Mouse (Mus musculus): ENCODE data around the gene Gpbp1. TPM values are rescaled to one million over a fixed set of nuclear protein-coding genes. Genes with fewer than 3 reads are reported as not detected.

The Gpbp1 gene
- polyA plus RNA-seq, 1 experiment, result 53.0 TPM

DNA sequence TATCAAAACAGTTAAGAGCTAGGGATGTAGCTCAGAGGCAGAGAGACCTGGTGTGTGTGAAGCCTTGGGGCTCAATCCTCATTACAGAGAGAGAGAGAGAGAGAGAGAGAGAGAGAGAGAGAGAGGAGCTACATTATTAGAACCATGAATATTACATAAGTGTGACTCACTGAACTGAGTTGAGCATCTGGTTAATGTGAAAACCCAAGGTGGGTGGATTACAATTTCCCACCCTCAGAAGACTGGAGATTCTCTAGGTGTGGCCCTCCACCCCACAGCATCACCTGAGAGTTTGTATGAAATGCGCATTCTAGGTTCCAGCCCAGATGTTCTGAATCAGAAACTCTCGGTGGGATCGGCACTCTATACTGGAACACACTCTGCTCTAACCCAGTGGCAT lies 84.0 kb downstream of the Gpbp1 start:
- DNase-seq, result no peak
- Histone ChIP-seq H3K4me3 (replicated peaks; ENCODE audit: insufficient read depth, low read depth, low read length) (no peak overlapping the region), H3K27me3 (ENCODE audit: control insufficient read depth, insufficient read depth, low read length) (no peaks in the 10 kb centered on the region), H3K27ac (ENCODE audit: insufficient read depth, low read length) (no peak overlapping the region), H3K4me1 (ENCODE audit: control insufficient read depth, insufficient read depth, low read length) (no peaks in the 10 kb centered on the region)
- TF ChIP-seq CTCF (IDR thresholded peaks at IDR 0.05; ENCODE audit: borderline replicate concordance, insufficient read depth, low read depth, low read length), result no peak
- TF ChIP-seq POLR2A (IDR thresholded peaks at IDR 0.05; ENCODE audit: borderline replicate concordance, insufficient read depth, low read length), result no peak
- WGBS, result 92% methylated on average over 3 of the region's 3 CpGs

DNA sequence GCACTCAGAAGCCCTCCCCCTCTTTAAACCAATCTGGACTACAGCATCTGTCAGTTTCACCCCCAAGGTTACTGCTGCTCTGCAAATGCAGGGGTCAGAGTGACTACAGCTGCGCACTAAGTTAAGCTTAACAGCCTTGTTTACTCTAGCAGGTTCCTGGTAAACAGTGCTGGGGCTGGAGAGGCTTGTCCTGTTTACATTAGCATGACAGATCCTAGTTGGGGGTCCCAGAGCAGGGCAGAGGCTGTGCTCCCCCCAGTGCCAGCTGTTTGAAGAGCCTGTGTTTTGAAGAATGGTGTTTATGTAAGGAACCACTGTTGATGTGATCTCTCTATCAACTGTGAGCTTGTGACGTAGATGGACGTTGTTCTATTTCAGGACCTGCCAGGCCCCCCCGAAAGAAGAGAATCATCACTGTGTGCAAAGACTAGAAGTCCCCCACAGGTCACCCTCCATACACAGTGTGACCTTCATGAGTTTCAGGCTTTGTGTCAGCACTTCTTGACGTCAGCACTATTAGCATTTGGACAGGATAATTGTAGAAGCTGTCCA lies 92.2 kb downstream of the Gpbp1 start:
- WGBS, result 53% methylated on average over 5 of the region's 5 CpGs
- TF ChIP-seq CTCF (IDR thresholded peaks at IDR 0.05; ENCODE audit: borderline replicate concordance, insufficient read depth, low read depth, low read length), result no peak
- TF ChIP-seq POLR2A (IDR thresholded peaks at IDR 0.05; ENCODE audit: borderline replicate concordance, insufficient read depth, low read length), result no peak
- H3K27me3 ChIP-seq (ENCODE audit: control insufficient read depth, insufficient read depth, low read length), result no peaks in the 10 kb centered on the region
- H3K4me3 ChIP-seq (replicated peaks; ENCODE audit: insufficient read depth, low read depth, low read length), result no peak overlapping the region
- DNase-seq, result no peak
- no peaks in the 10 kb centered on the region for H3K4me1 ChIP-seq (ENCODE audit: control insufficient read depth, insufficient read depth, low read length)
- no peak overlapping the region for H3K27ac ChIP-seq (ENCODE audit: insufficient read depth, low read length)

DNA sequence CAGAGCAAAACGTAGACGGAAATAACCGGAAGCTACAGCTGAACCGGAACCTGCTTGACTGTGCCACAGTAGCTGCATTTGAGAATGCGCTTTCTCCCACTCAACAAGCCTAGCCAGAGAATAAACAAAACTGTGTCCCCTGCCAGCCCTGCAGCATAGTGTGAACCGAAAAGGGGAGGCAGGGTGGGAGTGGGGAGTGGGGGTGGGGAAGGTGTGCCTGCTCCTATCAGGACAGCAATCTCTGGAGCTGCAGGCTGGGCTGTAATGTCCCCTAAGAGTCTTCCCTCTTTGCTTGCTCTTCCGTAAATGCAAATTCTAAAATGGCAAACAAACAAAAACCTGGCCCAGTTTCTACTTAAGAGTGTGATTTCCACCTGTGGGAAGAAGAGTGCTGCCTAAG lies 92.8 kb downstream of the Gpbp1 start:
- no peak overlapping the region for H3K27ac ChIP-seq (ENCODE audit: insufficient read depth, low read length)
- TF ChIP-seq POLR2A (IDR thresholded peaks at IDR 0.05; ENCODE audit: borderline replicate concordance, insufficient read depth, low read length), result no peak
- no peaks in the 10 kb centered on the region for H3K4me1 ChIP-seq (ENCODE audit: control insufficient read depth, insufficient read depth, low read length)
- 69% methylated on average over 7 of the region's 7 CpGs for WGBS
- DNase-seq, result no peak
- H3K27me3 ChIP-seq (ENCODE audit: control insufficient read depth, insufficient read depth, low read length), result no peaks in the 10 kb centered on the region
- no peak overlapping the region for H3K4me3 ChIP-seq (replicated peaks; ENCODE audit: insufficient read depth, low read depth, low read length)

DNA sequence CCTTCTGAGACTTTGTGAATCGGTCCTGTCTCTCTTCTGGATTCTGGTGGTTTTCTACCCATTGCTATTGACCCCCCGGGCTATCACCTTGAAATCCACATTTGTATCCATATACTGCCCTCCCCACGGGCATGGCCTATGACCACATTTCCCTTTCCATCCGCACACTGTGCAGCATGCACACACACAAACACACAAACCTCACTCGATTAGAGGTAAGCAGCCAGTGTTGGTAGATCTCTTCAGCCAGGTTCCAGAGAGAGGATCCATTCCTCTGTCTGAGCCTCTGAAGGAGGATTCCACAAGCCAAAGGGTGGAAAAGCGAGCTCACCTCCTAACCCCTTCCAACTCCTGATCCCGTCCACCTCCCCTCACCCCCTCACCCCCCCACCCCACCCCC lies 94.4 kb downstream of the Gpbp1 start:
- TF ChIP-seq POLR2A (IDR thresholded peaks at IDR 0.05; ENCODE audit: borderline replicate concordance, insufficient read depth, low read length) (no peak), CTCF (IDR thresholded peaks at IDR 0.05; ENCODE audit: borderline replicate concordance, insufficient read depth, low read depth, low read length) (no peak)
- no peaks in the 10 kb centered on the region for H3K27me3 ChIP-seq (ENCODE audit: control insufficient read depth, insufficient read depth, low read length)
- WGBS, result 95% methylated on average over 7 of the region's 7 CpGs
- H3K4me3 ChIP-seq (replicated peaks; ENCODE audit: insufficient read depth, low read depth, low read length), result no peak overlapping the region
- H3K27ac ChIP-seq (ENCODE audit: insufficient read depth, low read length), result no peak overlapping the region
- no peaks in the 10 kb centered on the region for H3K4me1 ChIP-seq (ENCODE audit: control insufficient read depth, insufficient read depth, low read length)
- DNase-seq, result no peak

DNA sequence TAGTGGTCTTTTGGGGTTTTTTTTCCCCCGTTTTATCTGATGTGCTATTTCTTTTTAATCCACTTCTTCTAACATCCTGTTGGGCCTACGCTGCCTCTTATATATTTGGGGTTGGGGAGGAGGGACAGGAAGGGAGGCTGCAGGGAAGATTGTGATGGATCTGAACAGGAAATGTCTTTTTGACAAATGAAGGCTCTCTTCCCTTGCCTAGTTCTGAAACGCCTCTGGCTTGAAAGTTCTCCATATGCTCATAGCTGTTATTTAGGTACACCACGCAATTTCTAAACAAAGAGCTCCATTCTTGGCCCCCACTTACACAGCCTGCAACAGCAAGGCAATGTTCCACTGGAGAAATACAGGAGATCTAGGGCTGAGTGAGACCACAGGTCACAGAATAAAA lies 95.0 kb downstream of the Gpbp1 start:
- no peak overlapping the region for H3K4me3 ChIP-seq (replicated peaks; ENCODE audit: insufficient read depth, low read depth, low read length)
- WGBS, result 85% methylated on average over 4 of the region's 4 CpGs
- TF ChIP-seq CTCF (IDR thresholded peaks at IDR 0.05; ENCODE audit: borderline replicate concordance, insufficient read depth, low read depth, low read length), result no peak
- no peak overlapping the region for H3K27ac ChIP-seq (ENCODE audit: insufficient read depth, low read length)
- DNase-seq, result no peak
- H3K4me1 ChIP-seq (ENCODE audit: control insufficient read depth, insufficient read depth, low read length), result no peaks in the 10 kb centered on the region
- no peaks in the 10 kb centered on the region for H3K27me3 ChIP-seq (ENCODE audit: control insufficient read depth, insufficient read depth, low read length)

DNA sequence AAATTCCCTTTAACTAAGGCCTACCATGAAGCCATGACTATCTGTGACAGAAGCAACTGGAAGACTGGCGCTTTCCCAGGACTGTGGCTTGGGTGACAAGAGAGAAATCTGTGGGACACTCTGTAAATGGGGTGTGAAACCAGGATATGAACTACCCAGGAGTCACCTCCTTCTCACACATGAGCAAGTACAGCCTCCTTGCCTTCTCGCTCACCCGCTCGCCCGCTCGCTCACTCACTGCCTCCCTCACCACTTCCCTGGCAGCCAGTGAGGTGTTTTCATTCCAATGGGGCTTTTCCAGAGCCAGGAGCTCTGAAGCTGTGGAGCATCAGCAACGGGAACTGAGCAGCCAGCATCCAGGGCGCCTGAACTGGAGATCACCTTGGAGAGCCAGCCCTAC lies 95.6 kb downstream of the Gpbp1 start:
- Histone ChIP-seq H3K4me3 (replicated peaks; ENCODE audit: insufficient read depth, low read depth, low read length) (no peak overlapping the region), H3K4me1 (ENCODE audit: control insufficient read depth, insufficient read depth, low read length) (no peaks in the 10 kb centered on the region)

DNA sequence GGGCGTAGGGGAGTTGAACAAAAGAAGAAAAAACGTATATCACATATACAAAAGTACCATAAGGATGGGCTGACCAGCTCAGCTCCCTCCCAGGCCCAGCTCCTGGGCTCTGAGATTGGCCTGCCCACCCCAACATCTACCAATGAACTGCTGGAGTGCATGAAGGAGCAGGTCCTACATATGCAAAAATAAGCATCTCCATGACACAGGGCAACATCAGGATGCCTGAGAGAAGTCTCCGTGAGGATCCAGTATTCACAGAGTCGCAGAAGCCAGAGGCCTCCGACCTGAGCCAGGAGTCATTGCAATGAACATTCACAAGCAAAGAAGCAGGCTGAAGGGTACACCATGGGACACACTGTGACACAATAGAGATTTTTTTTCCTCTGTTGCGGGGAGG lies 96.5 kb downstream of the Gpbp1 start:
- H3K27ac ChIP-seq (ENCODE audit: insufficient read depth, low read length), result no peak overlapping the region
- no peaks in the 10 kb centered on the region for H3K4me1 ChIP-seq (ENCODE audit: control insufficient read depth, insufficient read depth, low read length)
- no peaks in the 10 kb centered on the region for H3K27me3 ChIP-seq (ENCODE audit: control insufficient read depth, insufficient read depth, low read length)
- DNase-seq, result no peak
- H3K4me3 ChIP-seq (replicated peaks; ENCODE audit: insufficient read depth, low read depth, low read length), result no peak overlapping the region
- 85% methylated on average over 6 of the region's 6 CpGs for WGBS
- no peak for TF ChIP-seq POLR2A (IDR thresholded peaks at IDR 0.05; ENCODE audit: borderline replicate concordance, insufficient read depth, low read length)
- no peak for TF ChIP-seq CTCF (IDR thresholded peaks at IDR 0.05; ENCODE audit: borderline replicate concordance, insufficient read depth, low read depth, low read length)

More for the DNA sequence above, 95.6 kb downstream of the Gpbp1 start:
- whole genome bisulfite sequencing, result 66% methylated on average over 8 of the region's 8 CpGs
- no peaks in the 10 kb centered on the region for H3K27me3 ChIP-seq (ENCODE audit: control insufficient read depth, insufficient read depth, low read length)
- peak in 1 of 2 experiments; percentile 16 for DNase-seq
- TF ChIP-seq POLR2A (IDR thresholded peaks at IDR 0.05; ENCODE audit: borderline replicate concordance, insufficient read depth, low read length), result no peak
- no peak for TF ChIP-seq CTCF (IDR thresholded peaks at IDR 0.05; ENCODE audit: borderline replicate concordance, insufficient read depth, low read depth, low read length)
- H3K27ac ChIP-seq (ENCODE audit: insufficient read depth, low read length), result no peak overlapping the region

DNA sequence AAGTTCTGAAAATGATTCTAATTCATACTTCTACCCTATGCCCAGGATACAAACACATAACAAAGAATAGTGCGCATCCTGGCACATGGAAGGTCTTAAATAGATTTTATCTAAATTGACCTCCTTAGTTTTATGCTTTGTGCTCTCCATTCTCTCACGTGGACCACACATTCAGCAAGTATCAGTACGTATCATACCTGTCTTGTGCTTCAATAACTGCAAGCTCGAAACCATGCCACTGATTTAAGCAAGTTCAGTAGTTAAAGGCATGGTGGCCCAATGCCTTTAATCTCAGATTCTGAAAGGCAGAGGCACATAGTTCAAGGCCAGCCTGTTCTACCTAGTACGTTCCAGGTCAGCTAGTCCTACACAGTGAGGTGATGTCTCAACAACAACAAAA lies 98.5 kb downstream of the Gpbp1 start:
- H3K27ac ChIP-seq (ENCODE audit: insufficient read depth, low read length), result no peak overlapping the region
- no peaks in the 10 kb centered on the region for H3K4me1 ChIP-seq (ENCODE audit: control insufficient read depth, insufficient read depth, low read length)
- TF ChIP-seq POLR2A (IDR thresholded peaks at IDR 0.05; ENCODE audit: borderline replicate concordance, insufficient read depth, low read length) (no peak), CTCF (IDR thresholded peaks at IDR 0.05; ENCODE audit: borderline replicate concordance, insufficient read depth, low read depth, low read length) (no peak)
- WGBS, result 92% methylated on average over 5 of the region's 5 CpGs
- H3K27me3 ChIP-seq (ENCODE audit: control insufficient read depth, insufficient read depth, low read length), result no peaks in the 10 kb centered on the region
- H3K4me3 ChIP-seq (replicated peaks; ENCODE audit: insufficient read depth, low read depth, low read length), result no peak overlapping the region
- no peak for DNase-seq

Data from cerebellum, adult 2 months (tissue).